Mouse (Mus musculus): ENCODE data around the gene Rundc1.
"Not testable (repeated sequence)": the region's sequence is repeated elsewhere in the genome, so short reads cannot be mapped to it uniquely, and the experiment has no call there.

The Rundc1 gene

DNA sequence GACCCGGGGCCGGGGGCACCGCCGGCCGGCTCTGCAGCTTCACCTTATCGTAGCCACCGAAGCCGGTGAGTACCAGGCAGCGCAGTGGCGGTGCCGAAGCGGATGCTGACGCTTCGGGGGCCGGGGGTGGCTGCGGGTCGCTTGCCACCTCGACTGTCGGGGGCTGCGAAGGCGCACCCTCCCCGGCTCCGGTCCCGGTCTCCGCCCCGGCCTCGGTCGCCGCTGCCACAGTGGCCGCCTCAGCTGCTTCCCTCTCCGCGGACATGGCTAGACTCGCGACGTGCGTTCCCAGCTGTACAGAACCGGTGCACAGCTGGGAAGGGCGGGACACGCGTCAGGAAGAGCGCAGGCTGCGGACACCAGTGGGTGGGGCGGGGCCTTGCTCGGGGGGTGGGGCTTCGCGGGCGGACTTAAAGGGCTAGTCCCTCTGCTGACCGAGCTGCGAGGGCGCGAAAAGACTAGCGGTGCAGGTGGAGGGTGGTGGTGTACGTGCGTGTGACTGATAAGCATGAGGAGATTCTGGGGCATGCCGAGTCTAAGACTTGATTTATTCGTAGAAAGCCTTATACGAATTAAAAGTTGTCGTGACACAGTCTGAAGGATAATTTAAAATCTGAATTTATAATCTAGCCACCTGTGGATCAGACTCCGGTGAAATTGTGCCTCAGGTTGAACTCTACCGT, 41.1 kb downstream of the Rundc1 start, which contains the start of gene Vat1:
Gene Vat1 (minus strand): TSS at position 362 of the 683 bp plus-strand sequence.
- DNase-seq (ENCODE audit: low spot score in 2 of 2): peak; percentile 25 to 44

DNA sequence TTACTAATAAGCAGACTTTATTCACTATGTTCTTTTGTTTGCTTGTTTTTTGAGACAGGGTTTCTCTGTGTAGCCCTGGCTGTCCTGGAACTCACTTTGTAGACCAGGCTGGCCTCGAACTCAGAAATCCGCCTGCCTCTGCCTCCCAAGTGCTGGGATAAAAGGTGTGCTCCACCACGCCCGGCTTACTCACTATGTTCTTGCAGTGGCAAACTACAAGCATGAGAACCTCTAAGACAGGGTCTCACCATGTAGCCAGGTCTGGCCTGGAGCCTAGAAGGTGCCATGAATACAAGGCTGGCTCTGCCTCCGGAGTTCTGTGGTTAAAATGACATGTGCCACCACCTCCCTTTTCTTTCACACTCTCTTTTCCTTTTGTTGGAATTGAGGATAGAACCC, 41.7 kb downstream of the Rundc1 start:
- not testable (repeated sequence) for DNase-seq (ENCODE audit: low spot score in 2 of 2)

- DNase-seq (ENCODE audit: low spot score in 2 of 2): peak; percentile 51 to 77
These were observed 42.8 kb downstream of the Rundc1 start for GRCm38 (mm10) chr11:101467477-101468262.

- peak in 1 of 2 experiments; percentile 45 for DNase-seq (ENCODE audit: low spot score in 2 of 2)
These were observed 43.4 kb downstream of the Rundc1 start for GRCm38 (mm10) chr11:101468263-101468688.

DNA sequence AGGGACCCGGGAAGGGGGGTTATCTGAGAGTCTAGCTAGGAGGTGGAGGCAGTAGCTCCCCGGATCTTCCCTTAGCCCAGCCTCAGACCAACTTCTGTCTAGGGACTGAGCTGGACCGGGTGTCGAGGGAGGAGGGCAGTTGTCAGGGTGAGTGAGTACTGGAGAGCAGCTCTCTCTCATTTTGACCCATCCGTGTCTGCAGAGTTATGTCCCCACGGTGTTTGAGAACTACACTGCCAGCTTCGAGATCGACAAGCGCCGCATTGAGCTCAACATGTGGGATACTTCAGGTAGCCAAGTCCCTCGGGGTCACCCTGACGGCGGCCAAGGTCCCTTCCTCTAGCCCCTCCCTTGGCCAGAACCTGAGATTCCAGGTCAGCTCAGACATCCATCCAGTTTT, 43.8 kb downstream of the Rundc1 start:
- no peak for DNase-seq (ENCODE audit: low spot score in 2 of 2)

GRCm38 (mm10) chr11:101469155-101469554, 44.3 kb downstream of the Rundc1 start:
- no peak for DNase-seq (ENCODE audit: low spot score in 2 of 2)

DNA sequence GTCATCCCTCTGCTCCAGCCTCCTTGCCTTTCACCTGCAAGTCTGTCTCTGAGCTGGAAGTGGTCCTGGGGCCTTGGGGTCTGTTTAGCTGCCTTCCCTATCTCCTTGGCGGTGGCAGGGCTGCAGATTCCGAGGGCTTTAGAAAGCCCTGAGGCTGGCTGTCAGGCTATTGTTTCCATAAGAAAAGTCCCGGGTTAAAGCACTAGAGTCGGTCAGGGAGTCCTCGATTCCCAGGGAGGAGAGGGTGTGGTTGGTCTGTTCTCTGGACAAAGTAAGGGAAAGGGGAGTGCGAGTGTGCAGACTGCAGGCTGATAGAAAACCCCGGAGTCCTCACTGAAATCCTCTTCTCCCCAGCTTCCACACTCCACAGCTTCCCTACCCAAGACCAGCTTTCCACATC, 45.3 kb downstream of the Rundc1 start:
- no peak for DNase-seq (ENCODE audit: low spot score in 2 of 2)

GRCm38 (mm10) chr11:101471926-101472325, 47.0 kb downstream of the Rundc1 start:
- DNase-seq (ENCODE audit: low spot score in 2 of 2): no peak

DNA sequence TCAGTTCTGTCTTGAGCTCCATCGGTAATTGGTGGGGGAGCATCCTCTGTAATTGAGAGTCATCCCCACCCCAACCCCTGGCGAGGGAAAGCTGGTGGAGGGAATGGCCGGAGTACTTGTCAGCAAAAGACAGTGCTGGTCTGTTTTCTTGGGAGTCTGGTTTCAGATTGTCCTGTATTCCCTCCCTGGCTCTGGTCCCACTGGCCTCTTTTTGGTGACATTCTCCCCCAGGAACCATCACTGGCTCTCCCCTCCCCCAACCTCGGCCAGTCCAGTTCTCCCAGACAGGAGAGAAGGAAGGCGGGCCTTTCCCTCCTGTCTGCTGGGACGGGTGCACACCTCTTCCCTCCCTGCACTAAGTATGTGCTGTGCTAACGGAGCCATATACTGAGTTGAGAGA, 47.5 kb downstream of the Rundc1 start:
- DNase-seq (ENCODE audit: low spot score in 2 of 2): no peak

DNA sequence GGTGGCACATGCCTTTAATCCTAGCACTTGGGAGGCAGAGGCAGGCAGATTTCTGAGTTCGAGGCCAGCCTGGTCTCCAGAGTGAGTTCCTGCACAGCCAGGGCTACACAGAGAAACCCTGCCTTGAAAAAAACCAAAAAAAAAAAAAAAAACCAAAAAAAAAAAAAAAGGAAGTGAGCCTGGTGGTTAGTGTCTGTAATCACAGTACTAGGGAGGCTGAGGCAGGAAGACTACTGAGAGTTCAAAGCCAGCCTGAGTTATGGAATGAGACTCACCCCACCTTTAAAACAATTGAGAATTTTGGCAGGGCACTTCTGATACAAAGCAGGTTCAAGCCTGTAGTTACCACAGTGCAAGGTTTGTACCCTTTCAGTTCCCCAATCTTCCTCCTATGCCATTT, 48.8 kb downstream of the Rundc1 start:
- DNase-seq (ENCODE audit: low spot score in 2 of 2): not testable (repeated sequence)

DNA sequence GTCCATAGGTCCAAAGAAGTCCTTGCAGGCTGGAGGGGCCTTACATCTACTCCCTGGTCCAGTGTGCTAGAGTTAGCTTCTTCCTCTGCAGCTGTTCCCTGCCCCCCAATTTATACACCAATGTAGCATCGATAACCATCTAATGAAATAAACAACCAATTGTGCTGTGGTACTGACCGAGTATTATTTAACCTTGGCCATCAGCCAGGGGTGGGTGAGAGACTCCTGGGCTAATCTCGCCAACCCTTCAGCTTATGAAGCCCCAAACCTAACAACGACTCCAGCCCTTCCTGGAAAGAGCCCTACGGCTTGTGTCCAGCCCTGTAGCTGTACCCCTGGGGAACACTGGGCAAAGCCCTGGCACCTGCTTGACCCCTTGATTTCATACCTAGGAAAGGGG, 49.4 kb downstream of the Rundc1 start:
- no peak for DNase-seq (ENCODE audit: low spot score in 2 of 2)

DNA sequence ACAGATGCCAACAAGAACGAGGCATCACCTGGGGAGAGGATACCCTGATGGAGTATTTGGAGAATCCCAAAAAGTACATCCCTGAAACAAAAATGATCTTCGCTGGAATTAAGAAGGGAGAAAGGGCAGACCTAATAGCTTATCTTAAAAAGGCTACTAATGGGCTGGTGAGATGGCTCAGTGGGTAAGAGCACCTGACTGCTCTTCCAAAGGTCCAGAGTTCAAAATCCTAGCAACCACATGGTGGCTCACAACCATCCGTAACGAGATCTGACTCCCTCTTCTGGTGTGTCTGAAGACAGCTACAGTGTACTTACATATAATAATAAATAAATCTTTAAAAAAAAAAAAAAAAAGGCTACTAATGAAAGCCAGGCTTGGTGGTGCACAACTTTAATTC, 51.5 kb downstream of the Rundc1 start:
- DNase-seq (ENCODE audit: low spot score in 2 of 2): not testable (repeated sequence)

- no peak for DNase-seq (ENCODE audit: low spot score in 2 of 2)
These were observed 52.3 kb downstream of the Rundc1 start for GRCm38 (mm10) chr11:101477194-101477551.

- DNase-seq (ENCODE audit: low spot score in 2 of 2): no peak
These were observed 52.8 kb downstream of the Rundc1 start for GRCm38 (mm10) chr11:101477552-101478211.

- DNase-seq (ENCODE audit: low spot score in 2 of 2): no peak
These were observed 54.3 kb downstream of the Rundc1 start for GRCm38 (mm10) chr11:101479171-101479635.

GRCm38 (mm10) chr11:101480912-101481311, 56.0 kb downstream of the Rundc1 start:
- DNase-seq (ENCODE audit: low spot score in 2 of 2): no peak

DNA sequence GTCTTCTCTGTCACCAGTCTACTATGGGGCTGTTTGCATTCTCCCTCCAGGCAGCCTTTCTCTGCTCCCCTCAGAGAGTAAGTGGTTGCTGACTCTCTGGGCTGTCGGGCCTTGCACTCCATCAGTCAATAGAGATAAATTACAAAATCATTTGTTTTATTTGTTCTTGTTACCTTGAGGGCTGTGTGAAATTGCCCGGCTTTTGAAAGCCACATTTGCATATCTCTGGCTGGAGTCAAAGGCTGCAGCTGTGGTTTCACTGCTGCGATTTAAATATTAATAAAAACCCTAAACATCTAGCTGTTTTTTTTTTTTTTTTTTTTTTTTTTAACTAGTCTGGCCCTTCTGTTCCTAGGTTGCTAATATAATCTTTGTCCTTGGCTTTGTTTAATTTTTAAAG, 58.9 kb downstream of the Rundc1 start:
- DNase-seq (ENCODE audit: low spot score in 2 of 2): no peak

GRCm38 (mm10) chr11:101484245-101484644, 59.4 kb downstream of the Rundc1 start:
- DNase-seq (ENCODE audit: low spot score in 2 of 2): no peak

GRCm38 (mm10) chr11:101484814-101485213, 59.9 kb downstream of the Rundc1 start:
- no peak for DNase-seq (ENCODE audit: low spot score in 2 of 2)
